Mouse (Mus musculus) liver (tissue): ENCODE results near the gene Gramd1b.

Experiments used
- DNase-seq: peaks from one replicate; pipeline ENCODE4 v3.0.0-alpha.2; 2020; ENCODE audit warnings: mixed read lengths

The Gramd1b gene

GRCm38 (mm10) chr9:40531027-40531621 lies at the start of gene Gramd1b:
Gene Gramd1b (minus strand): TSS chr9:40531383.
- peak; percentile 29 for DNase-seq

- DNase-seq, result no peak
Measured at GRCm38 (mm10) chr9:40578726-40579625, 47.8 kb upstream of the Gramd1b start.

- no peak for DNase-seq
Measured at GRCm38 (mm10) chr9:40577132-40577531, 45.9 kb upstream of the Gramd1b start.

GRCm38 (mm10) chr9:40575053-40575985 lies 44.1 kb upstream of the Gramd1b start:
- no peak for DNase-seq

- DNase-seq, result no peak
Measured at GRCm38 (mm10) chr9:40571280-40571679, 40.1 kb upstream of the Gramd1b start.

GRCm38 (mm10) chr9:40568070-40568469 lies 36.9 kb upstream of the Gramd1b start:
- no peak for DNase-seq

GRCm38 (mm10) chr9:40563750-40564149 lies 32.6 kb upstream of the Gramd1b start:
- no peak for DNase-seq

GRCm38 (mm10) chr9:40559646-40560045 lies 28.5 kb upstream of the Gramd1b start:
- no peak for DNase-seq

GRCm38 (mm10) chr9:40557796-40558195 lies 26.6 kb upstream of the Gramd1b start:
- no peak for DNase-seq

GRCm38 (mm10) chr9:40556396-40556795 lies 25.2 kb upstream of the Gramd1b start:
- DNase-seq, result no peak

GRCm38 (mm10) chr9:40555243-40555642 lies 24.1 kb upstream of the Gramd1b start:
- no peak for DNase-seq

- no peak for DNase-seq
Measured at GRCm38 (mm10) chr9:40547876-40548275, 16.7 kb upstream of the Gramd1b start.

- no peak for DNase-seq
Measured at GRCm38 (mm10) chr9:40545193-40545592, 14.0 kb upstream of the Gramd1b start.

- DNase-seq, result no peak
Measured at GRCm38 (mm10) chr9:40539588-40540140, 8.5 kb upstream of the Gramd1b start.

- DNase-seq, result no peak
Measured at GRCm38 (mm10) chr9:40537708-40538105, 6.5 kb upstream of the Gramd1b start.

- DNase-seq, result no peak
Measured at GRCm38 (mm10) chr9:40537044-40537707, 6.0 kb upstream of the Gramd1b start.

GRCm38 (mm10) chr9:40530536-40530935 lies 647 bp downstream of the Gramd1b start:
- DNase-seq, result no peak

- DNase-seq, result no peak
Measured at GRCm38 (mm10) chr9:40528733-40529132, 2.5 kb downstream of the Gramd1b start.

- no peak for DNase-seq
Measured at GRCm38 (mm10) chr9:40526928-40527327, 4.3 kb downstream of the Gramd1b start.

GRCm38 (mm10) chr9:40522156-40522555 lies 9.0 kb downstream of the Gramd1b start:
- no peak for DNase-seq

GRCm38 (mm10) chr9:40521097-40521496 lies 10.1 kb downstream of the Gramd1b start:
- no peak for DNase-seq

- DNase-seq, result no peak
Measured at GRCm38 (mm10) chr9:40519294-40519693, 11.9 kb downstream of the Gramd1b start.
